Mouse (Mus musculus) frontal cortex, adult (tissue): Measurements from ENCODE around the gene Slc16a9.
"Not testable (repeated sequence)": the region's sequence is repeated elsewhere in the genome, so short reads cannot be mapped to it uniquely, and the experiment has no call there.

Source experiments
- ATAC-seq: cut with Nextera tagmentation; 2 replicates; pipeline ENCODE4 v1.9.2; 2017; ENCODE audit warnings: mild to moderate bottlenecking, moderate library complexity, mixed read lengths; ENCODE audit not compliant: low TSS enrichment

Gene Slc16a9

GRCm38 (mm10) chr10:70244921-70245558 lies at the start of gene Slc16a9:
Slc16a9 (plus strand) TSS chr10:70245100.
- peak; percentile 70 for ATAC-seq

GRCm38 (mm10) chr10:70195279-70195678 lies 49.6 kb upstream of the Slc16a9 start:
- ATAC-seq: no peak

GRCm38 (mm10) chr10:70195786-70196185 lies 49.1 kb upstream of the Slc16a9 start:
- ATAC-seq: peak; percentile 57

GRCm38 (mm10) chr10:70196666-70197065 lies 48.2 kb upstream of the Slc16a9 start:
- ATAC-seq: no peak

- ATAC-seq: no peak
These were observed 47.3 kb upstream of the Slc16a9 start for GRCm38 (mm10) chr10:70197601-70198000.

GRCm38 (mm10) chr10:70198012-70198411 lies 46.9 kb upstream of the Slc16a9 start:
- ATAC-seq: no peak

GRCm38 (mm10) chr10:70198951-70199463 lies 45.9 kb upstream of the Slc16a9 start:
- ATAC-seq: no peak

GRCm38 (mm10) chr10:70199466-70200210 lies 45.3 kb upstream of the Slc16a9 start:
- ATAC-seq: no peak

GRCm38 (mm10) chr10:70200889-70201500 lies 43.9 kb upstream of the Slc16a9 start:
- no peak for ATAC-seq

- no peak for ATAC-seq
These were observed 40.1 kb upstream of the Slc16a9 start, which contains the start of gene Mrln for GRCm38 (mm10) chr10:70204505-70205399. Mrln (plus strand) TSS chr10:70204664.

- no peak for ATAC-seq
These were observed 33.6 kb upstream of the Slc16a9 start for GRCm38 (mm10) chr10:70211281-70211680.

GRCm38 (mm10) chr10:70220971-70221370 lies 23.9 kb upstream of the Slc16a9 start:
- ATAC-seq: no peak

- not testable (repeated sequence) for ATAC-seq
These were observed 22.7 kb upstream of the Slc16a9 start for GRCm38 (mm10) chr10:70222231-70222630.

GRCm38 (mm10) chr10:70224571-70224970 lies 20.3 kb upstream of the Slc16a9 start:
- no peak for ATAC-seq

GRCm38 (mm10) chr10:70225760-70226159 lies 19.1 kb upstream of the Slc16a9 start:
- ATAC-seq: no peak

- no peak for ATAC-seq
These were observed 18.3 kb upstream of the Slc16a9 start for GRCm38 (mm10) chr10:70226608-70227007.

GRCm38 (mm10) chr10:70230352-70230751 lies 14.5 kb upstream of the Slc16a9 start:
- no peak for ATAC-seq

- no peak for ATAC-seq
These were observed 7.0 kb upstream of the Slc16a9 start for GRCm38 (mm10) chr10:70237936-70238335.

- ATAC-seq: no peak
These were observed 2.0 kb upstream of the Slc16a9 start for GRCm38 (mm10) chr10:70242751-70243444.

- no peak for ATAC-seq
These were observed 652 bp downstream of the Slc16a9 start for GRCm38 (mm10) chr10:70245559-70245945.

- no peak for ATAC-seq
These were observed 1.2 kb downstream of the Slc16a9 start for GRCm38 (mm10) chr10:70246076-70246475.
